Mouse (Mus musculus): ENCODE results near the gene Sun2. TPM values are rescaled to one million over a fixed set of nuclear protein-coding genes. Genes with fewer than 3 reads are reported as not detected.

Gene Sun2
- polyA plus RNA-seq, 1 experiment = 56.7 TPM

GRCm38 (mm10) chr15:79693740-79694139 is 48.6 kb downstream of the Sun2 start:
- TF ChIP-seq USF1 (IDR thresholded peaks at IDR 0.05; ENCODE audit: low read depth) (no peak), MYOG (IDR thresholded peaks at IDR 0.05; ENCODE audit: control insufficient read depth, extremely low read depth, insufficient read length) (no peak), CTCF (IDR thresholded peaks at IDR 0.05; ENCODE audit: control insufficient read depth, insufficient read depth, insufficient read length) (no peak)

GRCm38 (mm10) chr15:79692334-79692733 is 50.0 kb downstream of the Sun2 start:
- H3K79me3 ChIP-seq (ENCODE audit: low read depth) = peaks cover 52% of the 10 kb centered on the region
- no peak overlapping the region for H3K4me3 ChIP-seq (ENCODE audit: insufficient read depth, poor library complexity, severe bottlenecking)

More at GRCm38 (mm10) chr15:79693740-79694139, 48.6 kb downstream of the Sun2 start:
- peaks cover 58% of the 10 kb centered on the region for H3K79me3 ChIP-seq (ENCODE audit: low read depth)
- H3ac ChIP-seq (ENCODE audit: control insufficient read depth, insufficient read length, low read depth) = no peak overlapping the region
- H3K79me2 ChIP-seq (ENCODE audit: control insufficient read depth, insufficient read depth) = peaks cover 80% of the 10 kb centered on the region
- no peak overlapping the region for H3K4me3 ChIP-seq (ENCODE audit: insufficient read depth, poor library complexity, severe bottlenecking)
- peaks cover 18% of the 10 kb centered on the region for H3K36me3 ChIP-seq (ENCODE audit: control insufficient read depth, insufficient read depth)
- no peaks in the 10 kb centered on the region for H3K27me3 ChIP-seq (ENCODE audit: control insufficient read depth, insufficient read depth, insufficient read length)

GRCm38 (mm10) chr15:79691023-79691508 is 51.3 kb downstream of the Sun2 start:
- TF ChIP-seq CTCF (IDR thresholded peaks at IDR 0.05; ENCODE audit: control insufficient read depth, insufficient read depth, insufficient read length) = no peak
- TF ChIP-seq FOSL1 (IDR thresholded peaks at IDR 0.05; ENCODE audit: insufficient read depth, low read length, poor library complexity, severe bottlenecking) = no peak
- TF ChIP-seq MYOD1 (IDR thresholded peaks at IDR 0.05; ENCODE audit: control insufficient read depth, insufficient read length, low read depth) = no peak
- no peak for TF ChIP-seq MYOG (IDR thresholded peaks at IDR 0.05; ENCODE audit: control insufficient read depth, extremely low read depth, insufficient read length)
- TF ChIP-seq USF1 (IDR thresholded peaks at IDR 0.05; ENCODE audit: low read depth) = no peak
- no peak for TF ChIP-seq CEBPB (IDR thresholded peaks at IDR 0.05; ENCODE audit: low read depth)
- peak; percentile 75 for TF ChIP-seq MAX (IDR thresholded peaks at IDR 0.05)
- Histone ChIP-seq H3K79me3 (ENCODE audit: low read depth) (peaks cover 54% of the 10 kb centered on the region), H3K27me3 (ENCODE audit: control insufficient read depth, insufficient read depth, insufficient read length) (no peaks in the 10 kb centered on the region), H3K36me3 (ENCODE audit: control insufficient read depth, insufficient read depth) (peaks cover 11% of the 10 kb centered on the region), H3ac (ENCODE audit: control insufficient read depth, insufficient read length, low read depth) (peak overlapping the region; percentile 92), H3K4me3 (ENCODE audit: insufficient read depth, poor library complexity, severe bottlenecking) (peak overlapping the region; percentile 93), H3K79me2 (ENCODE audit: control insufficient read depth, insufficient read depth) (peaks cover 68% of the 10 kb centered on the region)

More at GRCm38 (mm10) chr15:79692334-79692733, 50.0 kb downstream of the Sun2 start:
- Histone ChIP-seq H3K36me3 (ENCODE audit: control insufficient read depth, insufficient read depth) (peaks cover 18% of the 10 kb centered on the region), H3K79me2 (ENCODE audit: control insufficient read depth, insufficient read depth) (peaks cover 68% of the 10 kb centered on the region), H3K27me3 (ENCODE audit: control insufficient read depth, insufficient read depth, insufficient read length) (no peaks in the 10 kb centered on the region), H3ac (ENCODE audit: control insufficient read depth, insufficient read length, low read depth) (no peak overlapping the region)
- TF ChIP-seq MYOD1 (IDR thresholded peaks at IDR 0.05; ENCODE audit: control insufficient read depth, insufficient read length, low read depth) (no peak), USF1 (IDR thresholded peaks at IDR 0.05; ENCODE audit: low read depth) (no peak), CTCF (IDR thresholded peaks at IDR 0.05; ENCODE audit: control insufficient read depth, insufficient read depth, insufficient read length) (no peak), FOSL1 (IDR thresholded peaks at IDR 0.05; ENCODE audit: insufficient read depth, low read length, poor library complexity, severe bottlenecking) (no peak), MAX (IDR thresholded peaks at IDR 0.05) (no peak), CEBPB (IDR thresholded peaks at IDR 0.05; ENCODE audit: low read depth) (no peak), MYOG (IDR thresholded peaks at IDR 0.05; ENCODE audit: control insufficient read depth, extremely low read depth, insufficient read length) (no peak)

- H3K79me3 ChIP-seq (ENCODE audit: low read depth) = peaks cover 57% of the 10 kb centered on the region
- TF ChIP-seq MYOD1 (IDR thresholded peaks at IDR 0.05; ENCODE audit: control insufficient read depth, insufficient read length, low read depth) (no peak), MYOG (IDR thresholded peaks at IDR 0.05; ENCODE audit: control insufficient read depth, extremely low read depth, insufficient read length) (no peak), FOSL1 (IDR thresholded peaks at IDR 0.05; ENCODE audit: insufficient read depth, low read length, poor library complexity, severe bottlenecking) (no peak), USF1 (IDR thresholded peaks at IDR 0.05; ENCODE audit: low read depth) (no peak), CTCF (IDR thresholded peaks at IDR 0.05; ENCODE audit: control insufficient read depth, insufficient read depth, insufficient read length) (no peak), CEBPB (IDR thresholded peaks at IDR 0.05; ENCODE audit: low read depth) (no peak), MAX (IDR thresholded peaks at IDR 0.05) (no peak)
- peaks cover 69% of the 10 kb centered on the region for H3K79me2 ChIP-seq (ENCODE audit: control insufficient read depth, insufficient read depth)
Observed at GRCm38 (mm10) chr15:79690426-79691022, 51.8 kb downstream of the Sun2 start, which contains the start of gene Gtpbp1. Gene Gtpbp1, plus strand, starts transcription at chr15:79690845.

GRCm38 (mm10) chr15:79689662-79690425 is 52.5 kb downstream of the Sun2 start:
- Histone ChIP-seq H3K79me3 (ENCODE audit: low read depth) (peaks cover 58% of the 10 kb centered on the region), H3ac (ENCODE audit: control insufficient read depth, insufficient read length, low read depth) (no peak overlapping the region), H3K27me3 (ENCODE audit: control insufficient read depth, insufficient read depth, insufficient read length) (no peaks in the 10 kb centered on the region), H3K4me3 (ENCODE audit: insufficient read depth, poor library complexity, severe bottlenecking) (no peak overlapping the region), H3K79me2 (ENCODE audit: control insufficient read depth, insufficient read depth) (peaks cover 69% of the 10 kb centered on the region), H3K36me3 (ENCODE audit: control insufficient read depth, insufficient read depth) (peaks cover 9% of the 10 kb centered on the region)
- TF ChIP-seq CTCF (IDR thresholded peaks at IDR 0.05; ENCODE audit: control insufficient read depth, insufficient read depth, insufficient read length) = no peak
- TF ChIP-seq MYOD1 (IDR thresholded peaks at IDR 0.05; ENCODE audit: control insufficient read depth, insufficient read length, low read depth) = peak; percentile 5
- no peak for TF ChIP-seq USF1 (IDR thresholded peaks at IDR 0.05; ENCODE audit: low read depth)
- peak; percentile 48 for TF ChIP-seq CEBPB (IDR thresholded peaks at IDR 0.05; ENCODE audit: low read depth)

More at GRCm38 (mm10) chr15:79690426-79691022, 51.8 kb downstream of the Sun2 start, which contains the start of gene Gtpbp1:
- H3K27me3 ChIP-seq (ENCODE audit: control insufficient read depth, insufficient read depth, insufficient read length) = no peaks in the 10 kb centered on the region
- H3ac ChIP-seq (ENCODE audit: control insufficient read depth, insufficient read length, low read depth) = peak within 1 kb of the TSS; percentile 92
- peak within 1 kb of the TSS; percentile 93 for H3K4me3 ChIP-seq (ENCODE audit: insufficient read depth, poor library complexity, severe bottlenecking)
- H3K36me3 ChIP-seq (ENCODE audit: control insufficient read depth, insufficient read depth) = peaks cover 11% of the 10 kb centered on the region
